Mouse (Mus musculus) lung, embryonic 15.5 days (tissue): ENCODE measurements around the gene Syt14. TPM values are rescaled to one million over a fixed set of nuclear protein-coding genes. Genes with fewer than 3 reads are reported as not detected.

Experiments
- ATAC-seq: fragments of 200-750 bp; cut with Nextera tagmentation; 2 replicates; pipeline ENCODE4 v1.8.0; 2017; ENCODE audit warnings: moderate number of reproducible peaks, borderline replicate concordance; ENCODE audit not compliant: low FRiP score, low TSS enrichment; ENCODE audit errors: extremely low read depth
- H3K27ac ChIP-seq: fragments of 300-500 bp; sonication (generic); 2 replicates; pipeline ENCODE4 v1.5.1; 2015; ENCODE audit warnings: moderate library complexity, mild to moderate bottlenecking, inconsistent platforms
- H3K27me3 ChIP-seq: fragments of 300-500 bp; sonication (generic); 2 replicates; pipeline ENCODE4 v1.6.1; 2015; ENCODE audit warnings: inconsistent platforms
- H3K36me3 ChIP-seq: fragments of 300-500 bp; sonication (generic); 2 replicates; pipeline ENCODE4 v1.6.1; 2015; ENCODE audit warnings: inconsistent platforms
- H3K4me1 ChIP-seq: fragments of 300-500 bp; sonication (generic); 2 replicates; pipeline ENCODE4 v1.6.1; 2015; ENCODE audit warnings: inconsistent platforms
- H3K4me2 ChIP-seq: fragments of 300-500 bp; sonication (generic); 2 replicates; pipeline ENCODE4 v1.6.1; 2015; ENCODE audit warnings: inconsistent platforms, mild to moderate bottlenecking, moderate library complexity
- H3K4me3 ChIP-seq: fragments of 300-500 bp; sonication (generic); 2 replicates; pipeline ENCODE4 v1.5.1; 2015; ENCODE audit warnings: mild to moderate bottlenecking, inconsistent platforms
- H3K9ac ChIP-seq: fragments of 300-500 bp; sonication (generic); 2 replicates; pipeline ENCODE4 v1.6.1; 2015; ENCODE audit warnings: inconsistent platforms
- H3K9me3 ChIP-seq: fragments of 300-500 bp; sonication (generic); 2 replicates; pipeline ENCODE4 v1.6.1; 2016; ENCODE audit warnings: inconsistent platforms
- WGBS: fragments of 180-500 bp; shearing (Covaris S2); methylation state at CpG from one replicate; pipeline ENCODE4 v1.1.7; 2015; 5-methylcytosine and 5-hydroxymethylcytosine counted together
- polyA plus RNA-seq: library from polyadenylated mRNA; unstranded; fragments of >200 nt; fragmentation: Nextera tagmentation; extraction: Ambion mirVana; gene quantifications from 2 replicates; pipeline ENCODE4 v1.2.1, GENCODE M21; 2015

The Syt14 gene
- 0.88 and 0.93 TPM in 2 replicates for polyA plus RNA-seq

- WGBS = under 1% methylated on average over 52 of the region's 67 CpGs
- ATAC-seq = peak; percentile 97
Observed at GRCm38 (mm10) chr1:193035371-193036238, at the start of gene Syt14. TSS of gene Syt14 (minus strand) at chr1:193035775.

GRCm38 (mm10) chr1:193084016-193084415, 48.4 kb upstream of the Syt14 start:
- H3K4me2 ChIP-seq = no peak overlapping the region

More at GRCm38 (mm10) chr1:193035371-193036238, at the start of gene Syt14:
- Histone ChIP-seq H3K4me2 (peak within 1 kb of the TSS; percentile 90), H3K9ac (no peak within 1 kb of the TSS), H3K27ac (no peak within 1 kb of the TSS), H3K36me3 (no peaks in the 10 kb centered on the region), H3K4me3 (peak within 1 kb of the TSS; percentile 57), H3K27me3 (peaks cover 14% of the 10 kb centered on the region), H3K4me1 (peaks cover 13% of the 10 kb centered on the region), H3K9me3 (no peaks in the 10 kb centered on the region)

GRCm38 (mm10) chr1:193083051-193083450, 47.5 kb upstream of the Syt14 start:
- Histone ChIP-seq H3K27me3 (peaks cover 30% of the 10 kb centered on the region), H3K9ac (no peak overlapping the region), H3K27ac (no peak overlapping the region), H3K36me3 (no peaks in the 10 kb centered on the region), H3K4me2 (no peak overlapping the region), H3K9me3 (no peaks in the 10 kb centered on the region), H3K4me1 (peaks cover 26% of the 10 kb centered on the region), H3K4me3 (no peak overlapping the region)
- no peak for ATAC-seq
- WGBS = 70% methylated on average over 7 of the region's 7 CpGs

More at GRCm38 (mm10) chr1:193084016-193084415, 48.4 kb upstream of the Syt14 start:
- ATAC-seq = no peak
- whole genome bisulfite sequencing = 80% methylated on average over 1 of the region's 1 CpGs
- Histone ChIP-seq H3K27ac (no peak overlapping the region), H3K27me3 (peaks cover 33% of the 10 kb centered on the region), H3K36me3 (no peaks in the 10 kb centered on the region), H3K9ac (no peak overlapping the region), H3K9me3 (no peaks in the 10 kb centered on the region), H3K4me1 (peaks cover 26% of the 10 kb centered on the region), H3K4me3 (no peak overlapping the region)

GRCm38 (mm10) chr1:193082311-193082921, 46.8 kb upstream of the Syt14 start:
- Histone ChIP-seq H3K27me3 (peaks cover 35% of the 10 kb centered on the region), H3K9ac (no peak overlapping the region), H3K9me3 (no peaks in the 10 kb centered on the region), H3K4me3 (no peak overlapping the region), H3K27ac (no peak overlapping the region), H3K4me2 (no peak overlapping the region), H3K36me3 (no peaks in the 10 kb centered on the region), H3K4me1 (peaks cover 22% of the 10 kb centered on the region)
- WGBS = 28% methylated on average over 10 of the region's 10 CpGs
- ATAC-seq = peak; percentile 53; the same call in 1 of the 2 replicates

- no peak overlapping the region for H3K4me3 ChIP-seq
- no peaks in the 10 kb centered on the region for H3K36me3 ChIP-seq
- H3K27me3 ChIP-seq = no peaks in the 10 kb centered on the region
- no peak overlapping the region for H3K4me2 ChIP-seq
- ATAC-seq = no peak
- WGBS = 87% methylated on average over 3 of the region's 3 CpGs
- H3K9ac ChIP-seq = no peak overlapping the region
- no peak overlapping the region for H3K27ac ChIP-seq
- H3K9me3 ChIP-seq = no peaks in the 10 kb centered on the region
- H3K4me1 ChIP-seq = no peaks in the 10 kb centered on the region
Observed at GRCm38 (mm10) chr1:193062618-193063017, 27.0 kb upstream of the Syt14 start.

- WGBS = 72% methylated on average over 2 of the region's 2 CpGs
- H3K4me2 ChIP-seq = no peak overlapping the region
Observed at GRCm38 (mm10) chr1:193060167-193060566, 24.6 kb upstream of the Syt14 start.

GRCm38 (mm10) chr1:193059596-193059995, 24.0 kb upstream of the Syt14 start:
- 71% methylated on average over 5 of the region's 5 CpGs for WGBS
- Histone ChIP-seq H3K4me1 (no peaks in the 10 kb centered on the region), H3K27me3 (no peaks in the 10 kb centered on the region), H3K9me3 (no peaks in the 10 kb centered on the region), H3K36me3 (no peaks in the 10 kb centered on the region), H3K4me2 (no peak overlapping the region), H3K4me3 (no peak overlapping the region), H3K9ac (no peak overlapping the region), H3K27ac (no peak overlapping the region)
- no peak for ATAC-seq

More at GRCm38 (mm10) chr1:193060167-193060566, 24.6 kb upstream of the Syt14 start:
- Histone ChIP-seq H3K9me3 (no peaks in the 10 kb centered on the region), H3K36me3 (no peaks in the 10 kb centered on the region), H3K4me1 (no peaks in the 10 kb centered on the region), H3K27ac (no peak overlapping the region), H3K9ac (no peak overlapping the region), H3K27me3 (no peaks in the 10 kb centered on the region), H3K4me3 (no peak overlapping the region)
- no peak for ATAC-seq

- H3K4me3 ChIP-seq = no peak overlapping the region
- no peaks in the 10 kb centered on the region for H3K36me3 ChIP-seq
- no peaks in the 10 kb centered on the region for H3K9me3 ChIP-seq
- no peak overlapping the region for H3K9ac ChIP-seq
- no peaks in the 10 kb centered on the region for H3K27me3 ChIP-seq
- H3K4me1 ChIP-seq = no peaks in the 10 kb centered on the region
- H3K4me2 ChIP-seq = no peak overlapping the region
- no peak overlapping the region for H3K27ac ChIP-seq
- WGBS = 66% methylated on average over 5 of the region's 5 CpGs
- ATAC-seq = no peak
Observed at GRCm38 (mm10) chr1:193054401-193054800, 18.8 kb upstream of the Syt14 start.

- 66% methylated on average over 5 of the region's 5 CpGs for WGBS
- no peaks in the 10 kb centered on the region for H3K4me1 ChIP-seq
- ATAC-seq = no peak
- H3K9ac ChIP-seq = no peak overlapping the region
- no peaks in the 10 kb centered on the region for H3K27me3 ChIP-seq
- H3K4me3 ChIP-seq = no peak overlapping the region
- no peak overlapping the region for H3K27ac ChIP-seq
- no peaks in the 10 kb centered on the region for H3K36me3 ChIP-seq
- no peaks in the 10 kb centered on the region for H3K9me3 ChIP-seq
- no peak overlapping the region for H3K4me2 ChIP-seq
Observed at GRCm38 (mm10) chr1:193053065-193053464, 17.5 kb upstream of the Syt14 start.

- Histone ChIP-seq H3K4me2 (no peak overlapping the region), H3K27ac (no peak overlapping the region), H3K36me3 (no peaks in the 10 kb centered on the region), H3K4me1 (no peaks in the 10 kb centered on the region), H3K4me3 (no peak overlapping the region), H3K9ac (no peak overlapping the region), H3K9me3 (no peaks in the 10 kb centered on the region), H3K27me3 (no peaks in the 10 kb centered on the region)
- WGBS = 87% methylated on average over 4 of the region's 4 CpGs
- no peak for ATAC-seq
Observed at GRCm38 (mm10) chr1:193047616-193048015, 12.0 kb upstream of the Syt14 start.

- Histone ChIP-seq H3K9me3 (no peaks in the 10 kb centered on the region), H3K27me3 (no peaks in the 10 kb centered on the region), H3K36me3 (no peaks in the 10 kb centered on the region), H3K4me1 (no peaks in the 10 kb centered on the region), H3K27ac (no peak overlapping the region), H3K4me3 (no peak overlapping the region), H3K4me2 (no peak overlapping the region), H3K9ac (no peak overlapping the region)
- ATAC-seq = no peak
- 61% methylated on average over 3 of the region's 3 CpGs for WGBS
Observed at GRCm38 (mm10) chr1:193042760-193043295, 7.3 kb upstream of the Syt14 start.

- no peak; the same call in 1 of the 2 replicates for ATAC-seq
- H3K36me3 ChIP-seq = no peaks in the 10 kb centered on the region
- H3K4me3 ChIP-seq = peak overlapping the region; percentile 57
- 1% methylated on average over 19 of the region's 19 CpGs for WGBS
- peaks cover 14% of the 10 kb centered on the region for H3K27me3 ChIP-seq
- peaks cover 13% of the 10 kb centered on the region for H3K4me1 ChIP-seq
- peak overlapping the region; percentile 90 for H3K4me2 ChIP-seq
- H3K27ac ChIP-seq = no peak overlapping the region
- H3K9ac ChIP-seq = no peak overlapping the region
- H3K9me3 ChIP-seq = no peaks in the 10 kb centered on the region
Observed at GRCm38 (mm10) chr1:193034951-193035370, 614 bp downstream of the Syt14 start.
